Mouse (Mus musculus): ENCODE results near the gene Phf23.

- TF ChIP-seq CTCF (IDR thresholded peaks at IDR 0.05; ENCODE audit: low read depth) (no peak), EP300 (IDR thresholded peaks at IDR 0.05; ENCODE audit: low read depth) (no peak)
Measured at GRCm38 (mm10) chr11:69945997-69946891, 49.3 kb upstream of the Phf23 start.

Measured in heart, postnatal 0 days (tissue).